Mouse (Mus musculus) CD4-positive, CD25-positive, alpha-beta regulatory T cell, adult 4 months (primary cell): Measurements from ENCODE around the gene Gatb. TPM values are rescaled to one million over a fixed set of nuclear protein-coding genes. Genes with fewer than 3 reads are reported as not detected.
"Not testable (repeated sequence)": the region's sequence is repeated elsewhere in the genome, so short reads cannot be mapped to it uniquely, and the experiment has no call there.

ENCODE experiments used
- ATAC-seq: one replicate; pipeline ENCODE4 v1.8.0; 2017
- polyA plus RNA-seq, 2 experiments: library from polyadenylated mRNA; unstranded; fragments of 100-300 nt; shearing (Covaris generic); gene quantifications; one replicate each; pipeline ENCODE4 v1.2.1; 2017

Gene Gatb
- 10 to 100 TPM; 17.0 to 25.8 TPM for polyA plus RNA-seq

DNA sequence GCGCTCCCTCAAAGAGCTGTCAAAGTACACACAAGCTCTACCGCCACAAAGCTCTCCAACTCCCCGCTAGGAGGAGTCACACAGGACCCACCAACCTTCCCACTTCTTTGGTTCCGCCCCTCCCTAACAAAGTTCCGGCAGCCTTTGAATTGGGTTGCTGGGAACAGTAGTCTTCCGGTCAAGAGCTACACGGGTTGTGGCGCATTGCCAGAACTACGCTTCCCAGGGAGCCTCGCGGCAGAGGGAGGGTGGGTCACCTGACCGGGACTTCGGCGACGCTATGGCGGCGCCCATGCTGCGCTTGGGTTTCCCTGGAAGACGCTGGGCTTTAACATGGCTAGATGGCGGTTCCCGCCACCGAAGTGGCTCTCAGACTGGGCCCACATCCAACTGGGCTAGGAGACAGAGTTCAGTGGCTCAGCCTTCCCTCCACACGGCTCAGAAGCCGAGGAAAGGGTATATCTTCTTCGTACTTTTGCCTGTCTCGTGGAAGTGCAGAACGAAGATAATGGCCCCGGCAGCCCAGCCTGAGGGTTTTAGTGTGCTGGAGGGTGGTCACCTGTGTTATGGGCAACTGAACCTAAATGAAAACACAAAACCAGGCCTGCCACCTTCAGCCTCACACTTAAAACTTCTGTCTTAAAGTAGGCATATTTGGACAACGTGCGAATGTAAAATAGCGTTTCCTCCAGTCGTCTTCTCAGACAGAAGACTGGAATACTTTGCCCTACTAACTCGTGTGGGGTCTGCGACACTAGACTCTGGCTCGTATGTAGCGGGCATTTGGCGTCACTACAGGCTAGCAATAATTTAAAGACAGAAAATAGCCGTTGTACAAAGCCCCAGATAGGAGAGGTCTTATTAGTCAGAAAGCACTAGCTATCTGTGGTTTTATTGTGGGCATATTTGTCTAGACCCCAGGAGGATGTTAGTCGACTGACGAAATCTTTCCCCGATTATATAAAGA lies at the start of gene Gatb:
TSS of gene Gatb (plus strand) at position 256 of the 967 bp plus-strand sequence.
- peak; percentile 99 for ATAC-seq

GRCm38 (mm10) chr3:85530601-85531161 lies 43.2 kb upstream of the Gatb start:
- ATAC-seq = no peak

DNA sequence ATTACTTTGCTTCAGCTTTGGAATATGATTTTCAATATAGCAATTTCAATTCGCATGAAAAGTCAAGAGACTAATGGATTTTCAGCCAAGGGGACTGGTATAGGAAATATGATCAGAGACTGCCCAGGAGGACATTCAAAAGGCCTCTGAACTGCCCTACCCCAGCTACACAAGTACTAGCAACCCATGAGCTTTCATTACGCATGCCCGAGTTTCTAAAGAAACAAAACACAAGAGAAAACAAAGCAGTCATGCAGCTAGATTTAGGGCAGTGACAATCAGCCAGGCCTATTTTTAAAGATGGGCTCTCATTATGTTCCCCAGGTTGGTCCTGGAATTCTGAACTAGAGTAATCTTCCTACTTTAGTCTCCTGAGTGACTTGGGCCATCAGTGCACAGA lies 41.5 kb upstream of the Gatb start:
- ATAC-seq = no peak

GRCm38 (mm10) chr3:85535042-85535441 lies 38.9 kb upstream of the Gatb start:
- ATAC-seq = no peak

DNA sequence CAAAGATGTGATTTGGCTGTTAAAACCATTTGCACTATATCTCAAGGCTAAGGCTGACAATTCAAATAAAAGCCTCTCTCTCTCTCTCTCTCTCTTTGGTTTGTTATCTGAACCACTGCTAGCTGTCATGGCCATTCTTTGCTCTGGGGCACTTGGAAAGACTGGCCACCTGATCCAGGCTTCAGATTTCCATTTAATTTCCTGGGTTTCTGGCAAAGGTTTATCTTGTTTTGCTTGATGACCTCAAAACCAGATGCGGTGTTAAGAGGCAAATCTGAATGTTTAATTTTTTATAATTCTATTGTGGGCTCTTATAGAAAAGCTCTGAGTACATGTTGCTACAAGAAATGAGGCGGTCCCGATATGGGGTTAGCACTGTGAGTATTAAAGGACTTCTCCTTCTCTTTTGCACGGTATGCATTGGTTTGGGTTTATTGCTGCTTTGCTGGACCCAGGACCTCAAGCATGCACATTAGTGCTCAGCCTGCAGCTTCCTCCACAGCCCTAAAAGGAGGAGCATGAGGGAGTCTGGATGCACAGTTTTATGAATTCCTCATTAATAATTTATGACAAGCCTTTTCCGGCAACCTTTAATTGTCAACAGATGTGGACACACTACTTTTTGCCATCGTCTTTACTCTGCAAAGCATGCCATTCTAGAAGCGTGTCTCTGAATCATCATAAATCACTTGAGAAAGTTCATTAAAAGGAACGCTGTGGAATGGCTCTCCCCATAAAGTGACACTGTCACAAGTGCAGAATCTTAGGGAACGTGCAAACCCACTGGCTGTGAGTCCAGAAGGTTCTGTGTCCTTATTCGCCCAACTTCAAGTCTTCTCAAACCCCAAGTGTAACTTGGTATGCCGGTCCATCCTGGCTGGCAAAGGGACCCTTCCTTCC lies 38.0 kb upstream of the Gatb start:
- no peak for ATAC-seq

DNA sequence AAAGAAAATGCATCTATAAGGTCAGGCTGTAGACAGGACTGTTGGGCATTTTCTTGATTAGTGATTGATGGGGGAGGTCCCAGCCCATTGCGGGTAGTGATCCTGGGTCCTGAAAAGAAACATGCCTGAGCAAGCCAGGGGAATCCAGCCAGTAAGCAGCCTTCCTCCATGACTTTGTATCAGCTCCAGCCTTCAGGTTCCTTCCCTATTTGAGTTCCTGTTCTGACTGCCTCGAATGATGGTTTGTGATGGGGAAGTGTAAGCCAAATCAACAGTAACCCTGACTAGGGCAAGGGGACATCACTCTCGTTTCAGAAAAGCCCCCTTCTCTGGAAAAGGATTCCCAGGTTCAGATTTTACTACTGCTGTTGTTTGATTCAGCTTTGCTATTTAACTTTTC lies 31.2 kb upstream of the Gatb start:
- no peak for ATAC-seq

GRCm38 (mm10) chr3:85543652-85544051 lies 30.3 kb upstream of the Gatb start:
- no peak for ATAC-seq

DNA sequence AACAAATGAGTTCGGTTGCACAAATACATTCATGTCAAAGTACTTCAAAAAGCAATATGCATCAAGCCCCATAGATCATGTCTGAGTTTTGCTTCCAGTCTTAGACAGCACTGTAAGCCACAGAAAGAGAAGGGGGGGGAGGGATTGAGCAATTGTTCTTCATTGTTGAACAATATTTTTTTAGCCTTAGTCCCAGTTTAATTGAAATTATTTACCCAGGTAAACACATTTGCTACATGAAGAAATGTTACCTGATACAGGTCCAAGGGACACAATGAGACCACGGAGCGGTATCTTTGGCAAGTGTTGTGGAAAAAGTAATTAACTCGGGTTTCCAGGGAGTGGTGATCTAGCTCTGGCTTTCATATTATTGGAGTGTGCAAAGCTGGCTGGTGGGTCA lies 23.6 kb upstream of the Gatb start:
- ATAC-seq = no peak

DNA sequence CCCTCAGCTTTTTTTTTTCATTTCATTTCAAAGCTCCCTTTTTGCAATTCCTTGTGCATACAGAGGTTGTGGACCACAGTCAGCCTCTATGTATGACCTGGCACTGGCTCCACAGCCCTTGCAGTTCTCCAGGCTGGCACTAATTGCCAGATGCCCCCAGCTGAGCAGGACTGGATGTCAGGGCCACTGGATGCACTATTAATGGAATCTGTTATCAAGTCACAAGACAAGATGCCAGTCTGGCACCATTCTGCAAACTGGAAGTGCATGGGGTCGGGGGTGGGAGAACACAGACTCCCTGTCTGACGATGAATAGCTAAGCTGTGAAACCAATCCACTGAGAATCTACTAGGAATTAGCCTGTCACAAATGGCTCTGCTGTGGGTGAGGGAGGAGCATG lies 22.6 kb upstream of the Gatb start:
- ATAC-seq = no peak

- no peak for ATAC-seq
Observed at GRCm38 (mm10) chr3:85553731-85554277, 20.1 kb upstream of the Gatb start.

- no peak for ATAC-seq
Observed at GRCm38 (mm10) chr3:85564603-85565002, 9.3 kb upstream of the Gatb start.

DNA sequence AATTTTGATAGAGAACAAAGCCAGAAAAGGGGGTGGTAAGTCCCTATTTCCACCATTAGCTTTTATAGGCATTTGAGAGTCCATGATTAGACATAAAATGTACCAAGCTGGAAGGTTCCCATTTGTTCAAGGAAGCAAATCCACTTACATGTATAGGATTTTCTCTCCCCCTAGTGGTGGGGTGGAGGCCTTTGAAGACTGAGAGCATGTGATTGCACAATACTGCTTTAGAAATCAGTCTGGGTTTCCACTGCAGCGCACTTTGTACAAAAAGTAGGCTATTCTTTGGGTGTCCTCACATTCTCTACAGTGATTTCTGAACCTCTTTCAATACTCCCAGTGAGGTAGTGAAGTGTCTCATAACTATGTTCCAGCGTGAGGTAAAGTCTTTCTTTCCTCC lies 2.6 kb upstream of the Gatb start:
- ATAC-seq = no peak

DNA sequence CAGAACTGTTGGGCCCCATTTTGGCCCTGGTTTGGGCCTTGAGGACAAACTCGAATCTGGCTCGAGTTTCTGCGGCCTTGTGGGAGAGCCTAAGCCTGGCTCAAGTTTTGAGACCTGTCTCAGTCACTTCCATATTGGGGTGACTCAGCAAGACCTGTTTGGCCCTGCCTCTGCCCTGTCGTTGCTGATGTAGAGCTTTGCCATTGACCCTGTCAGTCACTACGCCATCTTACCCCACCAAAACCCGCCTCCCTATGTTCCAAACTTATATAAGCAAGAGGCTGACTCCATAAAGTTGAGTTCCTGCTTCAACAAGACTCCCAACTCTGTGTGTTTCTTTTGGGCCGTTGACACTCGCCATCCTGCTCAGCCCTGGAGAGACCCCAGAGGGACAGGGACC lies 1.4 kb upstream of the Gatb start:
- not testable (repeated sequence) for ATAC-seq

DNA sequence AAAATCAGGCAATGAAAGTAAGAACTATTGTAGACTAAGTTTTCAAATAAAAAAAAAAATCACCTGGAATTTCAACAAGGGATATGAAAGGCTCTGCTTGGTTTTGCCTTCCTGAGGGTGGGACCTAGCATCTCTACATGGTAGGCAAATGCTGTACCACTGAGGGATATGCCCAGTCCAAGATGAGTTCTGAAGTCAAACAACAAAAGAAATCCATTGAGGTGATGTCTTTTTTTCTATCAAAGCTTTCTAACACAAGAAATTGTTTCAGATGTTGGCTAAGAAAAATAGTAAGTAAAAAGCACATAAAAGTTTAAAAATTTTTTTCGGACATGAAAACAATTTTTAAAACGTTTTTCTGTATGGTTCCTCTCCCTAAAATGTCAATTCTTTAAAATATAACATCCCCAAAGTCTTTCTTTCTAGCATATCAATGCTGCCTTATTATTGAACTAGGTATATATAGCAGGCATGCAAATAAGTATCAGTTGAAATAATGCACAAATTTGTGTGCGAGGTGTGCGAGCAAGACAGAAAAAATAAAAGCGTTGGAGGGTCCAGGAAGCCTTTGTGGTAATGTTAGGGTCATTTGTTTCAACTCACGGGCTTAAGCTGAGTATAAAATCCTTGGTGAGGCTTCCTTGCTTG lies 579 bp upstream of the Gatb start:
- ATAC-seq = peak; percentile 3

- ATAC-seq = no peak
Observed at GRCm38 (mm10) chr3:85582726-85583125, 8.8 kb downstream of the Gatb start.

- no peak for ATAC-seq
Observed at GRCm38 (mm10) chr3:85583194-85583593, 9.3 kb downstream of the Gatb start.

- ATAC-seq = no peak
Observed at GRCm38 (mm10) chr3:85584966-85585365, 11.0 kb downstream of the Gatb start.

GRCm38 (mm10) chr3:85588701-85589100 lies 14.8 kb downstream of the Gatb start:
- ATAC-seq = no peak

DNA sequence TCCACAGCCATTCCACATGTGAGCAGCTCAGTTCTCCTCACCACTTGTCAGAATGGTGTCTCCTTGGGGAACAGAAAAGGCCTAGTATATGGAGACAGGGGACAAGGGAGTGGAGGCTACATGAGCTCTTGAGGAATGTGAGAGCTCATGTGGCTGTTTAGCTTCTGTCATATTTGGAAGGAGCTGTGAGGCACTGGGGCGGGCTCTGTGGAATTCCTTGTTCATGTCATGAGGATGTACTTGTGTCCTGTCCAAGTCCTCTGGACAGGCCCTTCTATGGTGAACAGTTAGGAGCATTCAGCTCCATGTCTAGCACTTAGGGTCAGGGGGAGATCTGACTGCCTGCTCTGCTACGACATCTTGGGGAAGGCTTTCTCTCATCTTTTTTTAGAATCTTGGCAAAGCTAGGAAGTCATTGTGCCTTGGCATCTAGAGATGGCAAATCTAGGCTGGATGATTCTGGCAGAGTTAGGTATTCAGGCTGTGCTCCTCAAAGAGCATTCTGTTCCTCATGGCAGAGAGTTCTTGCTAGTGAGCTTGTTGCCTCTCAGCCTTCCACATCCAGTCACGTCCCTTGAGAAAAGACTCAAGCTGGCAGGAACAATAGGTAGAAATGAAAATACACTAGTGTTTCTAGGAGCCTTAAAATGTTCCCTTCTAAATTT lies 16.3 kb downstream of the Gatb start:
- ATAC-seq = no peak

DNA sequence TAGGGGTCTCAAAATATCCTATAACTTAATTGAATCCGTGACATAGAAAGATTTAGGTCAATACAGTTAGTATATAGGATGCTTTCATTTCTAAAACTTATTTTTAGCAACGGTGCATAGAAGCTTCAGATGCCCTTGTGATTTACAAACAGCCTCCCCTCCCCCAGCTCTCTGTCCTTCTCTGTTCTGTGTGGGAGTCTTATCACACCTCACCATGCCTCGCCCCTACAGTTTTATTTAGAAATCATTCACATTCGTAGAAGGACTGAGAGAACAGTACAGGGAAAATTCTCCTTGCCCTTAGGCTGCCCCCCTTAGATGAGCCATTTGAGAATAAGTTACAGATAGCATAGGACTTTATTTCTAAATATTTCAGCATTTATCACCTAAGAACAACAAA lies 18.1 kb downstream of the Gatb start:
- no peak for ATAC-seq

- ATAC-seq = no peak
Observed at GRCm38 (mm10) chr3:85592640-85593252, 18.8 kb downstream of the Gatb start.
